Mouse (Mus musculus) limb, embryonic 14.5 days (tissue): ENCODE results near the gene Vmn1r128. TPM values are rescaled to one million over a fixed set of nuclear protein-coding genes. Genes with fewer than 3 reads are reported as not detected.
"Not testable (repeated sequence)": the region's sequence is repeated elsewhere in the genome, so short reads cannot be mapped to it uniquely, and the experiment has no call there.

Source experiments
- ATAC-seq: fragments of 200-750 bp; cut with Nextera tagmentation; 2 replicates; pipeline ENCODE4 v1.8.0; 2017; ENCODE audit warnings: low read depth, moderate number of reproducible peaks, moderate TSS enrichment; ENCODE audit not compliant: low FRiP score
- DNase-seq: peaks from one replicate; pipeline ENCODE4 v3.0.0-alpha.2; 2015; ENCODE audit warnings: low spot score
- H3K27ac ChIP-seq: fragments of 300-500 bp; sonication (generic); replicated peaks from 2 replicates; pipeline ENCODE4 v1.5.1; 2014; ENCODE audit warnings: low read depth, mild to moderate bottlenecking, low read length, moderate library complexity, mixed read lengths
- H3K27me3 ChIP-seq: fragments of 300-500 bp; sonication (generic); 2 replicates; pipeline ENCODE4 v1.6.1; 2014; ENCODE audit warnings: low read length, mixed read lengths; ENCODE audit not compliant: control insufficient read depth, insufficient read depth
- H3K36me3 ChIP-seq: fragments of 300-500 bp; sonication (generic); 2 replicates; pipeline ENCODE4 v1.6.1; 2014; ENCODE audit warnings: mild to moderate bottlenecking, low read length, moderate library complexity, mixed read lengths; ENCODE audit not compliant: control insufficient read depth, insufficient read depth
- H3K4me1 ChIP-seq: fragments of 300-500 bp; sonication (generic); 2 replicates; pipeline ENCODE4 v1.6.1; 2014; ENCODE audit warnings: antibody characterized with exemption, low read length, mixed read lengths; ENCODE audit not compliant: control insufficient read depth, insufficient read depth
- H3K4me2 ChIP-seq: fragments of 300-500 bp; sonication (generic); replicated peaks from 2 replicates; pipeline ENCODE4 v1.6.1; 2014; ENCODE audit warnings: low read depth, mild to moderate bottlenecking, low read length, moderate library complexity; ENCODE audit not compliant: severe bottlenecking
- H3K4me3 ChIP-seq: fragments of 300-500 bp; sonication (generic); replicated peaks from 2 replicates; pipeline ENCODE4 v1.5.1; 2014; ENCODE audit warnings: low read length
- H3K9ac ChIP-seq: fragments of 300-500 bp; sonication (generic); 2 replicates; pipeline ENCODE4 v1.6.1; 2014; ENCODE audit warnings: mild to moderate bottlenecking, low read depth, low read length, moderate library complexity; ENCODE audit not compliant: severe bottlenecking
- H3K9me3 ChIP-seq: fragments of 300-500 bp; sonication (generic); 2 replicates; pipeline ENCODE4 v1.6.1; 2016; ENCODE audit warnings: low read length; ENCODE audit not compliant: control insufficient read depth
- WGBS: fragments of 180-500 bp; shearing (Covaris S2); extraction: QIAGEN DNeasy Blood & Tissue Kit; methylation state at CpG from one replicate; pipeline ENCODE4 v1.1.7; 2014; 5-methylcytosine and 5-hydroxymethylcytosine counted together
- polyA plus RNA-seq, 2 experiments: library from polyadenylated mRNA; depleted of rRNA in 1 of 2; stranded (reverse) in 1 of 2; unstranded in 1 of 2; fragments of >200 nt; fragmentation: Nextera tagmentation in 1 of 2; extraction: Ambion mirVana in 1 of 2; gene quantifications; 2 replicates each; pipeline versions ENCODE4 v1.2.1 to v1.2.3; 2012 to 2014

Vmn1r128 gene
- polyA plus RNA-seq (2012; rRNA removed) (not detected in 2 replicates), polyA plus RNA-seq (2014; fragmentation: Nextera tagmentation; extraction: Ambion mirVana) (not detected in 2 replicates)

- H3K27ac ChIP-seq, H3K27me3 ChIP-seq, H3K4me2 ChIP-seq, H3K4me1 ChIP-seq, ATAC-seq, H3K9me3 ChIP-seq, H3K36me3 ChIP-seq, H3K9ac ChIP-seq, H3K4me3 ChIP-seq, DNase-seq: not testable (repeated sequence)
- 80% methylated on average over 1 of the region's 1 CpGs for WGBS
Measured at GRCm38 (mm10) chr7:21349073-21349472, at the start of gene Vmn1r128. Gene Vmn1r128, plus strand, starts transcription at chr7:21349373.

- H3K36me3 ChIP-seq, H3K4me1 ChIP-seq, H3K4me3 ChIP-seq, H3K27me3 ChIP-seq, H3K4me2 ChIP-seq, H3K9ac ChIP-seq, DNase-seq, H3K27ac ChIP-seq, H3K9me3 ChIP-seq, ATAC-seq: not testable (repeated sequence)
- WGBS = no CpG with 5 or more reads among the region's 5 CpGs
Measured at GRCm38 (mm10) chr7:21301367-21301766, 47.8 kb upstream of the Vmn1r128 start, which contains the start of gene Vmn1r126. Gene Vmn1r126, minus strand, starts transcription at chr7:21301467.

- not testable (repeated sequence) for ATAC-seq, H3K4me1 ChIP-seq, H3K4me2 ChIP-seq, H3K36me3 ChIP-seq, H3K9me3 ChIP-seq, DNase-seq, H3K9ac ChIP-seq, H3K4me3 ChIP-seq, H3K27me3 ChIP-seq, H3K27ac ChIP-seq
- WGBS = no CpG with 5 or more reads among the region's 3 CpGs
Measured at GRCm38 (mm10) chr7:21319761-21320160, 29.4 kb upstream of the Vmn1r128 start, which contains the start of gene Vmn1r127. Gene Vmn1r127, minus strand, starts transcription at chr7:21319861.

GRCm38 (mm10) chr7:21361191-21361590 is 12.0 kb downstream of the Vmn1r128 start, which contains the start of gene Vmn1r129:
Gene Vmn1r129, minus strand, starts transcription at chr7:21361291.
- H3K9ac ChIP-seq, H3K9me3 ChIP-seq, H3K4me1 ChIP-seq, DNase-seq, H3K36me3 ChIP-seq, H3K27ac ChIP-seq, H3K4me3 ChIP-seq, H3K27me3 ChIP-seq, ATAC-seq, H3K4me2 ChIP-seq: not testable (repeated sequence)
- no CpG with 5 or more reads among the region's 1 CpGs for WGBS

Other genes with a start within 250 kb of the Vmn1r128 start
- gene Vmn1r122, start 215.2 kb upstream of the Vmn1r128 start, polyA plus RNA-seq (2012; rRNA removed) = not detected in 2 replicates
- not detected in 2 replicates for gene Vmn1r122, start 215.2 kb upstream of the Vmn1r128 start, polyA plus RNA-seq (2014; fragmentation: Nextera tagmentation; extraction: Ambion mirVana)
- not detected in 2 replicates for gene Vmn1r123, start 187.2 kb upstream of the Vmn1r128 start, polyA plus RNA-seq (2012; rRNA removed)
- not detected in 2 replicates for gene Vmn1r123, start 187.2 kb upstream of the Vmn1r128 start, polyA plus RNA-seq (2014; fragmentation: Nextera tagmentation; extraction: Ambion mirVana)
- gene Gm5157, start 158.9 kb upstream of the Vmn1r128 start, polyA plus RNA-seq (2012; rRNA removed) = not detected in 2 replicates
- gene Gm5157, start 158.9 kb upstream of the Vmn1r128 start, polyA plus RNA-seq (2014; fragmentation: Nextera tagmentation; extraction: Ambion mirVana) = not detected in 2 replicates
- not detected in 2 replicates for gene Vmn1r124, start 88.8 kb upstream of the Vmn1r128 start, polyA plus RNA-seq (2012; rRNA removed)
- not detected in 2 replicates for gene Vmn1r124, start 88.8 kb upstream of the Vmn1r128 start, polyA plus RNA-seq (2014; fragmentation: Nextera tagmentation; extraction: Ambion mirVana)
- gene Vmn1r125, start 77.2 kb upstream of the Vmn1r128 start, polyA plus RNA-seq (2012; rRNA removed) = not detected in 2 replicates
- gene Vmn1r125, start 77.2 kb upstream of the Vmn1r128 start, polyA plus RNA-seq (2014; fragmentation: Nextera tagmentation; extraction: Ambion mirVana) = not detected in 2 replicates
- gene Vmn1r126, start 47.9 kb upstream of the Vmn1r128 start, polyA plus RNA-seq (2012; rRNA removed) = not detected in 2 replicates
- gene Vmn1r126, start 47.9 kb upstream of the Vmn1r128 start, polyA plus RNA-seq (2014; fragmentation: Nextera tagmentation; extraction: Ambion mirVana) = not detected in 2 replicates
- not detected in 2 replicates for gene Vmn1r127, start 29.5 kb upstream of the Vmn1r128 start, polyA plus RNA-seq (2012; rRNA removed)
- not detected in 2 replicates for gene Vmn1r127, start 29.5 kb upstream of the Vmn1r128 start, polyA plus RNA-seq (2014; fragmentation: Nextera tagmentation; extraction: Ambion mirVana)
- gene Vmn1r129, start 11.9 kb downstream of the Vmn1r128 start, polyA plus RNA-seq (2012; rRNA removed) = not detected in 2 replicates
- gene Vmn1r129, start 11.9 kb downstream of the Vmn1r128 start, polyA plus RNA-seq (2014; fragmentation: Nextera tagmentation; extraction: Ambion mirVana) = not detected in 2 replicates
- not detected in 2 replicates for gene Gm6882, start 83.4 kb downstream of the Vmn1r128 start, polyA plus RNA-seq (2012; rRNA removed)
- gene Gm6882, start 83.4 kb downstream of the Vmn1r128 start, polyA plus RNA-seq (2014; fragmentation: Nextera tagmentation; extraction: Ambion mirVana) = not detected in 2 replicates
- not detected in 2 replicates for gene Vmn1r130, start 162.4 kb downstream of the Vmn1r128 start, polyA plus RNA-seq (2012; rRNA removed)
- not detected in 2 replicates for gene Vmn1r130, start 162.4 kb downstream of the Vmn1r128 start, polyA plus RNA-seq (2014; fragmentation: Nextera tagmentation; extraction: Ambion mirVana)
- gene Vmn1r131, start 196.7 kb downstream of the Vmn1r128 start, polyA plus RNA-seq (2012; rRNA removed) = not detected in 2 replicates
- gene Vmn1r131, start 196.7 kb downstream of the Vmn1r128 start, polyA plus RNA-seq (2014; fragmentation: Nextera tagmentation; extraction: Ambion mirVana) = not detected in 2 replicates